Mouse (Mus musculus): Measurements from ENCODE around the gene Fbxw19.

The Fbxw19 gene

DNA sequence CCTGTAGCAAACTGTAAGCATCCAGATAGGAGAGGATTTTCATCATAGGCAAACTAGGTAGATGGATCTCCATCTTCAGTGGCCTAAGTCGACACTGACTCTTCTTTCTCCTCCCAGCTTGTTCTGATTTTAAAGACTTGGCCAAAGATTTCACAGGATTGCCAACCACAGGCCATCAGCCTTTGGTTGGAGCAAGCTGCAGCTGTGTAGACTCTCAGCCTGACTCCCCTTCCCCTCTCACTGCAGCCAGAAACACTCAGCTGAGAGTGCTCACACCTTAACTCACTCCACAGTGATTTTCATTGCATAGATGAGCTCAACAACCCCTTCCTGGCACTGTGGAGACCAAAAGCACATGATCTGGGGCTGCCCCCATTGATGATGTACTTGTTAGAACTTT lies at the start of gene Fbxw19:
TSS of gene Fbxw19 (minus strand) at position 101 of the 400 bp plus-strand sequence.
- WGBS: 73% methylated on average over 1 of the region's 1 CpGs

DNA sequence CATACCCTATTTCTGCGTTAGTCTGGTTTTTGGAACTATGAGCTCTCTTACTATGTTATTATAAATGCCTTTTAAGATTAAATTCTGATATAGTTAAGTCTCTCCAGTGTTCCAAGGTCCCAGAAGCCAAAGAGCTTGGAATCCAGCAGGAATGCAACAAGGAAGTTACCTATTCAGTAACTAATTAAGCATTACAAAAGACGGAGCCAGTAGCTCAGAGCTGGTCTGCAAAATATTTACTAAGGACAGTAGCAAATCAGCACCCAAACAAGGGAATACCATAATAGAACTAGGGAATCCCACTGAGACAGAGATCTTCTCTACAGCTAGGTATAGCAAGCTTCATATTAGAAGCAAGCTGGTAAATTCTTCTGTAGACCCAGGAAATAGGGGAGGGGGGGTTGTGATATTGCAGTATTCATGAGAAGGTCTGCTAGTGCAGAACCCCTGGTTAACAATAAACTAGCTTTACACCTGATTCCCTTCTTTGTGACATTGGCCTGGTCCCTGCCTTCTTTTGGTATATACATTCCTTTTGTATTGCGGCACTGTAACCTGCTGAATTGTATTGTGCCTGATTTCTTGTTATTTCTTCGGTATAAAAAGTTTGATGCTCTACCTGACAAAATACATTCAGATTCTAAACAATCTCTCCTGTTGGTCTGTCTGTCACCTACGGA lies 27.9 kb upstream of the Fbxw19 start:
- 85% methylated on average over 5 of the region's 5 CpGs for WGBS

DNA sequence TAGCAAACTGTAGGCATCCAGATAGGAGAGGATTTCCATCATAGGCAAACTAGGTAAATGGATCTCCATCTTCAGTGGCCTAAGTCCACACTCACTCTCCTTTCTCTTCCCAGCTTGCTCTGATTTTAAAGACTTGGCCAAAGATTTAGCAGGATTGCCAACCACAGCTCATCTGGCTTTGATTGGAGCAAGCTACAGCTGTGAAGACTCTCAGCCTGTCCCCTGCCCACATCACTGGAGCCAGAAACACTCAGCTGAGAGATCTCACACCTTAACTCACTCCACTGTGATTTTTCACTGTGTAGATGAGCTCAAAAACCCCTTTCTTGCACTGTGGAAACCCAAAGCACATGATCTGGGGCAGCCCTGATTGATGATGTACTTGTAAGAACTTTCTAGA lies 46.6 kb downstream of the Fbxw19 start, which contains the start of gene Fbxw16:
TSS of gene Fbxw16 (minus strand) at position 101 of the 400 bp plus-strand sequence.

DNA sequence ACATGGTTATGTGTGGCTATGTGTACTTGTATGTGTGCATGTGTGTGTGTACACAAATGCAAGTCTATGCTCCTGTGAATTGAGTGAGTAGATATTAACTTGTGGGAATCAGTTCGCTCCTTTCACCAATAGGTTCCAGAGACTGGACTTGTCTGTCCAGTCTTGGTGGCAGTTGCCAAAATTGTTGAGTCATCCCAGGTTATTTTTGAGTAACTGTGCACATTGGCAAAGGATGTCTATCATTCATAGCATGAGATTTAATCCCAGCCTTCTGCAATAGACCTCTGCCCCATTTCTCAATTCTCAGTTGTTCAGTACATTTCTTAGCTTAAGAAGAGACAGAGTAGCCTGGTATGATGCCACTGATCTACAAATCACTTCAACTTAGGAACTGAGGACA lies 62.7 kb downstream of the Fbxw19 start:
- 91% methylated on average over 1 of the region's 1 CpGs for WGBS

Measured in cerebral cortex, adult 2 months (tissue).